Comparison of ENCODE assay signal across 15 mouse cellular contexts in the genomic region with DNA sequence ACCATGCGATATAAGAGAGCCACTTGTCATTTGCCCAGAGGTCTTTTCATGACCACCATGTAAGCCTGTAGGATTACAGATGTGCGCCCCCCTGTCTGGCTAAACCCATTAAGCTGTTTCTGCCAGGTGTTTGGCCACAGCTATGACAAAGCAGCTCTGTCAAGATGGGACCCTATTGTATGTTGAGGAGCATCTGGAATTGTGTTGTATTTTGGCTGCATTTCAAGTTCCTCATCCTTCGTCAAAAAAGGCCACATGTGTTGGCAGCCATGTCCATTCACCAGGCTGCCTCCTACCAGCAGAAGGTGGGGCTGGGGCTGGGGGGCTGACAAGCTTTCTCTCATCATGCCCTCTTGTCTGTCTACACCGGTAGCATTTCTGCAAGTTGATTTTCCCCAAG.
"Had no signal": no experiment of that assay in that cellular context is flagged by ENCODE, and none has a peak within 500 bp of the region (broad histone marks: within the 10 kb centered on the region; RNA-seq: fewer than 3 reads in every experiment).

No protein-coding gene starts in this region.

- H3K27ac ChIP-seq: neural tube, embryonic 15.5 days; stomach, embryonic 15.5 days; stomach, postnatal 0 days had no signal

- H3K4me1 ChIP-seq: neural tube, embryonic 15.5 days; stomach, embryonic 15.5 days had no signal

- H3K4me3 ChIP-seq: neural tube, embryonic 15.5 days; stomach, embryonic 15.5 days had no signal

- H3K9me3 ChIP-seq: neural tube, embryonic 15.5 days; stomach, embryonic 15.5 days had no signal

- H3K27me3 ChIP-seq: neural tube, embryonic 15.5 days; stomach, embryonic 15.5 days had no signal

- H3K4me2 ChIP-seq: neural tube, embryonic 15.5 days; stomach, embryonic 15.5 days had no signal

- DNase-seq: retina, postnatal 1 day; right cerebral cortex, adult 18-20 months; right cerebral cortex, postnatal 14 days; right cerebral cortex, postnatal 25 days; right cerebral cortex, postnatal 4 days; spleen, adult 18-20 months; thymus, adult 18-20 months; thymus, adult 2 months; thymus, postnatal 14 days; thymus, postnatal 25 days; thymus, postnatal 36 days; thymus, postnatal 4 days had no signal

- H3K36me3 ChIP-seq: neural tube, embryonic 15.5 days; stomach, embryonic 15.5 days had no signal

- H3K9ac ChIP-seq: neural tube, embryonic 15.5 days; stomach, embryonic 15.5 days had no signal
